Mouse (Mus musculus) forebrain, embryonic 14.5 days (tissue): ENCODE measurements around the gene Gap43. TPM values are rescaled to one million over a fixed set of nuclear protein-coding genes. Genes with fewer than 3 reads are reported as not detected.

Experiments
- ATAC-seq: fragments of 200-750 bp; cut with Nextera tagmentation; 2 replicates; pipeline ENCODE4 v1.8.0; 2017; ENCODE audit warnings: mild to moderate bottlenecking, moderate library complexity
- DNase-seq: peaks from one replicate; pipeline ENCODE4 v3.0.0-alpha.2; 2015; ENCODE audit warnings: low spot score
- H3K27ac ChIP-seq: fragments of 300-500 bp; sonication (generic); 2 replicates; pipeline ENCODE4 v1.5.1; 2014; ENCODE audit warnings: low read depth, mild to moderate bottlenecking, control low read depth, low read length, moderate library complexity
- H3K27me3 ChIP-seq: fragments of 300-500 bp; sonication (generic); replicated peaks from 2 replicates; pipeline ENCODE4 v1.6.1; 2014; ENCODE audit warnings: low read length, control low read depth, mixed read lengths; ENCODE audit not compliant: control insufficient read depth, insufficient read depth
- H3K36me3 ChIP-seq: fragments of 300-500 bp; sonication (generic); 2 replicates; pipeline ENCODE4 v1.6.1; 2014; ENCODE audit warnings: low read length, control low read depth; ENCODE audit not compliant: control insufficient read depth, insufficient read depth
- H3K4me1 ChIP-seq: fragments of 300-500 bp; sonication (generic); 2 replicates; pipeline ENCODE4 v1.6.1; 2014; ENCODE audit warnings: antibody characterized with exemption, low read length, control low read depth; ENCODE audit not compliant: control insufficient read depth, insufficient read depth
- H3K4me2 ChIP-seq: fragments of 300-500 bp; sonication (generic); 2 replicates; pipeline ENCODE4 v1.6.1; 2014; ENCODE audit warnings: mild to moderate bottlenecking, control low read depth, low read length
- H3K4me3 ChIP-seq: fragments of 300-500 bp; sonication (generic); 2 replicates; pipeline ENCODE4 v1.5.1; 2014; ENCODE audit warnings: low read depth, low read length, control low read depth
- H3K9ac ChIP-seq: fragments of 300-500 bp; sonication (generic); 2 replicates; pipeline ENCODE4 v1.6.1; 2014; ENCODE audit warnings: mild to moderate bottlenecking, low read length, control low read depth, moderate library complexity
- H3K9me3 ChIP-seq: fragments of 300-500 bp; sonication (generic); replicated peaks from 2 replicates; pipeline ENCODE4 v1.6.1; 2016; ENCODE audit warnings: low read length, control low read depth, mixed read lengths; ENCODE audit not compliant: control insufficient read depth
- WGBS: fragments of 180-500 bp; shearing (Covaris S2); extraction: QIAGEN DNeasy Blood & Tissue Kit; methylation state at CpG from one replicate; pipeline ENCODE4 v1.1.7; 2014; 5-methylcytosine and 5-hydroxymethylcytosine counted together
- polyA plus RNA-seq: library from polyadenylated mRNA; unstranded; fragments of >200 nt; fragmentation: Nextera tagmentation; extraction: Ambion mirVana; gene quantifications from 2 replicates; pipeline ENCODE4 v1.2.1, GENCODE M21; 2014

The Gap43 gene
- polyA plus RNA-seq, 1 experiment from 2014 or later: 829 TPM

DNA sequence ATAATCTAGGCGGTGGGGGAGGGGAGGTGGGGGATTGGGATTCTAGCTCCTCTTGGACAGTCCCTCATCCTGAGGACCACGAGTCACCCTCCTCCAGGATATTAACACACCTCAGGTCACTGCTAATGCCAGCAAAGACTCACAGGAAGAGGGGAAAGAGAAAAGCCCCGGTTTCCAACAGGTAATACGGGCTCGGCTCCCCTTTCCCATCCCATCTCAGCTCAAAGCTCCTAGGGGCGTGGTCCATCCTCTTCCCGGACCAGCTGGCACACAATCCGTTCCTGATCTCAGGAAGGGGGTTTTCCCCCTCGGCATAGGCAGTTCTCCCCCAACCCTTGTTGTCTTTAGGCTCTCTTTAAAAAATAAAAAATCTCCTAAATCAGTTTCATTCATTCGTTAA, 939 bp downstream of the Gap43 start:
- peak; percentile 51 for ATAC-seq
- H3K27me3 ChIP-seq: no peaks in the 10 kb centered on the region
- peaks cover 8% of the 10 kb centered on the region; the same call in 1 of the 2 replicates for H3K4me1 ChIP-seq
- peak overlapping the region; percentile 76 for H3K9ac ChIP-seq
- peak overlapping the region; percentile 85 for H3K27ac ChIP-seq
- peak; percentile 73 for DNase-seq
- H3K36me3 ChIP-seq: no peaks in the 10 kb centered on the region
- H3K4me3 ChIP-seq: peak overlapping the region; percentile 48
- no peaks in the 10 kb centered on the region for H3K9me3 ChIP-seq
- 0% methylated on average over 10 of the region's 10 CpGs for WGBS
- H3K4me2 ChIP-seq: peak overlapping the region; percentile 76

DNA sequence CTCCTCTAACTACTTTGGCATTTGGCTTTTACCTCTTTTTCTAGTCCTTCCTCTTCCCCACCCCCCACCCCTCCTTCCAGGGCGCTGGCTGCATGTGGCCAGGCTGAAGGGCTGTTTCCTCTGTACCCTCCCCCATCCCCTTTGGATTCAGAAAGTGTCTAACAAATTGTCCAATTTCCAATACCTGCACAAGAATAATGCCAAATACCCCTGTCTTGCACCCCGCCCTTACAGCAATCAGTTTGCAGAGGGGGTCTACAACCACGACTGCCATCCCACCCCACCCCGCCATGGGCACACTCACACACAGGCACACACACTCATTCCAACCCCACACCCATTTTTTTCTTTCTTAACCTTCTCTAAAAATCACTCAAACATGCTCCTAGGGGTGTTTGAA, 1.5 kb downstream of the Gap43 start:
- Histone ChIP-seq H3K9me3 (no peaks in the 10 kb centered on the region), H3K4me3 (peak overlapping the region; percentile 48), H3K4me1 (peaks cover 8% of the 10 kb centered on the region; the same call in 1 of the 2 replicates), H3K27ac (peak overlapping the region; percentile 85), H3K27me3 (no peaks in the 10 kb centered on the region), H3K9ac (peak overlapping the region; percentile 76), H3K4me2 (peak overlapping the region; percentile 76), H3K36me3 (no peaks in the 10 kb centered on the region)
- WGBS: 9% methylated on average over 4 of the region's 4 CpGs
- DNase-seq (no peak), ATAC-seq (0 out of 2 replicates have a peak, but pooled peaks have one; percentile 13)

DNA sequence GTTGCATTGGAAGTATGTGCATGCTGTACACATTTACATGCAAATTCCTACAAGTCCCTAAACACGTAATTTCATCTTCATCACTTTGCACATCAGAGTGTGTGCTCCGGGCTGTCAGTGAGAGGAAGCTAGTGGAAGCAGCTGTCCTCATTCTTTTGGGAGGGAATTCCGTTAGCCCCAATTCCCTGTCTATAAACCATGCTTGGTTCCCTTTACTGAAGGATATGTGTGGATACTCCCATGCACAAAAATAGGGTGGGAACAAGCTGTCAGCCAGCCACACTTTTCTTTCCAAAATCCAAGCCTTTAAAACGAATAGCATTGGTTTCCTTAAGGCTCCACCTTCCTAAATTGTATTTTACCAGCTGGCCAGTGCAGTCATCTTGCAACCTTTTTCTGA, 2.1 kb downstream of the Gap43 start:
- Histone ChIP-seq H3K27ac (peak overlapping the region; percentile 85), H3K9ac (peak overlapping the region; percentile 76), H3K9me3 (no peaks in the 10 kb centered on the region), H3K36me3 (no peaks in the 10 kb centered on the region), H3K27me3 (no peaks in the 10 kb centered on the region), H3K4me3 (peak overlapping the region; percentile 48), H3K4me2 (peak overlapping the region; percentile 76), H3K4me1 (peaks cover 8% of the 10 kb centered on the region; the same call in 1 of the 2 replicates)
- 41% methylated on average over 4 of the region's 4 CpGs for WGBS
- DNase-seq (no peak), ATAC-seq (no peak)

DNA sequence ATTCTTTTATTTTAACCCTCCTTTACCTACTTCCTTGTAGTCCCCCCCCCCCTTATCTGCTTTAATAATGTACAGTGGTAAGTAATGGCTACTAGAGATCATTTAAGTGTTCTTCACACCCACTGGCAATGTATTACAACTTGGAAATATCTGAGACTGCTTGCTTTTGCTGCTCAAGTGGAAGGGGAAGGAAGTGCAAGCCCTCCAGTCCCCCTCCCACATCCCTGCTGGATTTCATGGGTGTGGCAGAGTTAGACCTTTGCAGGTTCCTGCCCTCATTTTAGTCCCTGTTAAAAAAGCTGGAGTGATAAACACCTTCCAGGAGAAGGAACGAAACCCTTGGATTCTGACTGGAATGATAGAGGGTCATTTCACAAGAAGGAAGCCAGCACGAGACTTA, 2.8 kb downstream of the Gap43 start:
- DNase-seq (peak; percentile 28), ATAC-seq (no peak)
- 71% methylated on average over 2 of the region's 2 CpGs for WGBS
- Histone ChIP-seq H3K9me3 (no peaks in the 10 kb centered on the region), H3K27me3 (no peaks in the 10 kb centered on the region), H3K27ac (peak overlapping the region; percentile 85; the same call in 1 of the 2 replicates), H3K4me3 (peak overlapping the region; percentile 48), H3K9ac (no peak overlapping the region), H3K4me1 (peaks cover 8% of the 10 kb centered on the region; the same call in 1 of the 2 replicates), H3K4me2 (peak overlapping the region; percentile 76), H3K36me3 (no peaks in the 10 kb centered on the region)

DNA sequence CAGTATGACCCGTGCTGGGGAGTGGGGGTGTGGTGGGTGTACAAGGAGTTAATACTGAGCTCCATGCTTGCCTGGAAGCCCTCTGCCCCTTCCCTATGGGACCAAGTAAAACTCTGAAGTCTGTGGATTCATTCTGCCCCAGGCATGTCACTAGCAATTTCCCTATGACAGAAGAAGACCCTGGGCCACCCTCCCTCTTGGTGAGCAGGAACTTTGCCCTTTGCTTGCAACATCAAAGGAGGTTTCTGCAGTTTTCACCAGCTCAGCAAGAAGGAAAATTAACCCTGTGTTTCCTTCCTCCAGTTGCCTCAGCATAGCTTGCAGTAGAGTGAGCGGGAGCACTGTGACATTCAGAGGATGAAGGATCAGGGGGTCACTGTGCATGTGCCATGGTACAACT, 3.8 kb downstream of the Gap43 start:
- 49% methylated on average over 2 of the region's 2 CpGs for WGBS
- no peaks in the 10 kb centered on the region for H3K27me3 ChIP-seq
- no peak overlapping the region; the same call in 1 of the 2 replicates for H3K4me3 ChIP-seq
- H3K4me1 ChIP-seq: peaks cover 8% of the 10 kb centered on the region; the same call in 1 of the 2 replicates
- no peak for DNase-seq
- H3K4me2 ChIP-seq: peak overlapping the region; percentile 76
- no peaks in the 10 kb centered on the region for H3K36me3 ChIP-seq
- no peak for ATAC-seq
- no peaks in the 10 kb centered on the region for H3K9me3 ChIP-seq
- no peak overlapping the region for H3K27ac ChIP-seq
- no peak overlapping the region; the same call in 1 of the 2 replicates for H3K9ac ChIP-seq

DNA sequence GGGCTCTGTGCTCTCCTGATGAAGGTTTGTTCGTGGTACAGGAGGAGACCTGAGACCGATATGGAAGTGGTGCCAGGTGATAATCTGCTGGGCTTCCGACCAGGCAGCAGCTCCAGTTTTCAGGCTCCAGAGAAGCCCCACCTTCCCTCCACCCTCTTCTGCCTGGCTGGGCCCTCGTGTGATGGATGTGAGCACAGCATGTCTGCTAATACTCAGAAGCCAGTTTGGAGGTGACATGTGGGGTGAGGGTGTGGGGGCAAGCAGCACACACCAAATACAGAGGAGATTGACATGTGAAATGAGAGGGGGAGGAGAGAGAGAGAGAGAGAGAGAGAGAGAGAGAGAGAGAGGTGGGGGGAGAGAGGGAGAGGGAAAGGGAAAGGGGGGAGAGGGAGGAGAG, 8.1 kb downstream of the Gap43 start:
- no peak overlapping the region for H3K9ac ChIP-seq
- peaks cover 6% of the 10 kb centered on the region; the same call in 1 of the 2 replicates for H3K4me1 ChIP-seq
- DNase-seq (no peak), ATAC-seq (peak; percentile 37; the same call in 1 of the 2 replicates)
- no peak overlapping the region for H3K27ac ChIP-seq
- no peaks in the 10 kb centered on the region for H3K36me3 ChIP-seq
- no peaks in the 10 kb centered on the region for H3K27me3 ChIP-seq
- no peak overlapping the region for H3K4me2 ChIP-seq
- no peaks in the 10 kb centered on the region for H3K9me3 ChIP-seq
- no peak overlapping the region for H3K4me3 ChIP-seq
- 48% methylated on average over 4 of the region's 4 CpGs for WGBS

DNA sequence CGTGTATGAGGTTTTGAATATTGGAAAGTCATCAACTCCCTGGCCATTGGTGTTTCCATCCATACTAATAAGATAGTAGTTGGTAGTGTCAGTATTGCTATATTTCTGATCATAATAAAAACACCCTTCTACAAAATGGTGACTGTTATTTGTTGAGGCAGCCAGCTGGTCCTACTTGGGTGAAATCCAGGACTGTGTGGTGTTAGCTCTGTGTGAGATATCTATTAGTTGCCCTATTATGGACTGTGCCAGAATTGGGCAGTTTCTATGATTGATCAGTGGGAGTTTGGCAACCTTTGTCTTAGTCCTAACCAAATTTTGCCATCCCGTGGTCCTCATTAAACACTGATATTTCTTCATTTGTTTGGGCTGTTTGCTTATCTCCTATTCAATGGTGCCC, 14.3 kb downstream of the Gap43 start:
- ATAC-seq (no peak), DNase-seq (no peak)
- Histone ChIP-seq H3K27me3 (no peaks in the 10 kb centered on the region), H3K4me1 (no peaks in the 10 kb centered on the region), H3K9ac (no peak overlapping the region), H3K36me3 (no peaks in the 10 kb centered on the region), H3K27ac (no peak overlapping the region), H3K4me2 (no peak overlapping the region), H3K4me3 (no peak overlapping the region), H3K9me3 (no peaks in the 10 kb centered on the region)
- 82% methylated on average over 2 of the region's 2 CpGs for WGBS

DNA sequence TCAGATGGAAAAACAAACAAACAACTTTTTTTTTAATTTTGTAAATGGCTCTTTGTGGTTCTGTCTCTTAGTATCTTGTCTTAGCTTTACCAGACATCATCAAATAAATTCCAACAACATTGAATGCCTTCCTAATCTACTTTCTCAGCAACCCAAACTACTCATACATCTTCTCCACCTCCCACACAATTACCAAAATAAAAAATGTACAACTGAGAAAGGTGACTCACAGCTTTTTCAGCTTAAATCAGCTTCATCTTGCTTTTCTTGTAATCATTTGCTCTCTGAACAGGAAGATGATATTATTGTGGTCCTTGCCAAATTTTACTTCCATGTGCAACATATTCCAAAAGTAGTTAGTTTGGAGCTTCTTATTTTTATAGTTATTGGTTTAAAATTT, 14.9 kb downstream of the Gap43 start:
- H3K4me1 ChIP-seq: no peaks in the 10 kb centered on the region
- H3K36me3 ChIP-seq: no peaks in the 10 kb centered on the region
- H3K27ac ChIP-seq: no peak overlapping the region
- no peak overlapping the region for H3K4me3 ChIP-seq
- H3K4me2 ChIP-seq: no peak overlapping the region
- no peaks in the 10 kb centered on the region for H3K9me3 ChIP-seq
- no peak overlapping the region for H3K9ac ChIP-seq
- H3K27me3 ChIP-seq: no peaks in the 10 kb centered on the region
- DNase-seq (no peak), ATAC-seq (no peak)

DNA sequence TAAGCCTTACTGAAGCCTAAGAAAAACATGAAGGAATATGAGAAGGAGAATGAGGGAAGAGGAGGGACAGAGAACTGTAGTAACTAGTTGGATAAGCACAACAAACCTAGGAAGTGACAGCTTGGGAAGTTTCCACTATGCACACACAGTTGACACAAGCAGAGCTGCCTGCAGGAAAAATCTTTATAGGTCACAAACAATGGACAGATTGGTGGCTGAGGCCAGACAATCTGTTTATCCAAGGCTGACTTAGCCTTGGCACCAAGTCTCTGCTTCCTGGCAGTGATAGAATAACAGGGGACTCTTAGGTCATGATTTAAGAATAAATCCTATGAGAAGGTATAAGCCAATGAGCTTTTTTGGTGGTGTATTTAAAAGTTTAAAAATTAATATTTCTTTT, 20.6 kb downstream of the Gap43 start:
- H3K4me1 ChIP-seq: no peaks in the 10 kb centered on the region
- no peak overlapping the region for H3K4me2 ChIP-seq
- ATAC-seq (no peak), DNase-seq (no peak)
- H3K4me3 ChIP-seq: no peak overlapping the region
- no peaks in the 10 kb centered on the region for H3K36me3 ChIP-seq
- no peak overlapping the region for H3K27ac ChIP-seq
- H3K9ac ChIP-seq: no peak overlapping the region
- H3K9me3 ChIP-seq: no peaks in the 10 kb centered on the region
- H3K27me3 ChIP-seq: no peaks in the 10 kb centered on the region
